Mouse (Mus musculus) MEL (cell line): ENCODE results near the gene Abhd2. TPM values are rescaled to one million over a fixed set of nuclear protein-coding genes. Genes with fewer than 3 reads are reported as not detected.

Source experiments
- DNase-seq: peaks from one replicate; pipeline ENCODE4 v3.0.0; 2011; ENCODE audit warnings: low read depth, low spot score
- H3K27ac ChIP-seq: 2 replicates; pipeline ENCODE4 v1.5.1; 2012; ENCODE audit warnings: low read depth, mild to moderate bottlenecking, control low read depth, low read length, moderate library complexity; ENCODE audit not compliant: control insufficient read depth
- H3K27me3 ChIP-seq, 2 experiments: fragments of 150-350 bp in 1 of 2; sonication (generic) in 1 of 2; 2 replicates each; pipeline ENCODE4 v1.6.1; 2012; ENCODE audit warnings: low read length in 2 of 2, mild to moderate bottlenecking in 2 of 2, improper control_type of control experiment in 1 of 2, moderate library complexity in 1 of 2; ENCODE audit not compliant: insufficient read depth in 2 of 2, control insufficient read depth in 1 of 2
- H3K36me3 ChIP-seq, 2 experiments: 2 replicates each; pipeline ENCODE4 v1.6.1; 2012 to 2014; ENCODE audit warnings: low read length in 2 of 2, improper control_type of control experiment in 1 of 2, inconsistent platforms in 1 of 2, mild to moderate bottlenecking in 1 of 2; ENCODE audit not compliant: insufficient read depth in 2 of 2, control insufficient read depth in 1 of 2
- H3K4me1 ChIP-seq, 2 experiments: fragments of 150-350 bp in 1 of 2; sonication (generic) in 1 of 2; 2 replicates each; pipeline ENCODE4 v1.6.1; 2012; ENCODE audit warnings: low read length in 2 of 2, improper control_type of control experiment in 1 of 2, mild to moderate bottlenecking in 1 of 2; ENCODE audit not compliant: insufficient read depth in 2 of 2, control insufficient read depth in 1 of 2
- H3K4me3 ChIP-seq, 2 experiments: fragments of 150-350 bp in 1 of 2; sonication (generic) in 1 of 2; 2 replicates each; pipeline ENCODE4 v1.5.1; 2012; ENCODE audit warnings: low read depth in 2 of 2, low read length in 2 of 2, mild to moderate bottlenecking in 2 of 2, moderate library complexity in 2 of 2, control low read depth in 1 of 2, improper control_type of control experiment in 1 of 2; ENCODE audit not compliant: control insufficient read depth in 1 of 2, insufficient read depth in 1 of 2
- H3K79me2 ChIP-seq: 2 replicates; pipeline ENCODE4 v1.6.1; 2012; ENCODE audit warnings: mild to moderate bottlenecking, low read length, moderate library complexity; ENCODE audit not compliant: control insufficient read depth, poor library complexity, insufficient read depth
- H3K9ac ChIP-seq: 2 replicates; pipeline ENCODE4 v1.6.1; 2012; ENCODE audit warnings: low read depth, mild to moderate bottlenecking, control low read depth, low read length, moderate library complexity; ENCODE audit not compliant: control insufficient read depth, poor library complexity, severe bottlenecking
- H3K9me3 ChIP-seq: fragments of 150-350 bp; sonication (generic); replicated peaks from 2 replicates; pipeline ENCODE4 v1.6.1; 2012; ENCODE audit warnings: mild to moderate bottlenecking, low read length, improper control_type of control experiment, moderate library complexity; ENCODE audit not compliant: insufficient read depth
- BHLHE40 ChIP-seq: IDR thresholded peaks from 2 replicates; pipeline ENCODE4 v1.6.1; 2012; ENCODE audit warnings: low read depth, mild to moderate bottlenecking, inconsistent platforms, low read length, improper control_type of control experiment, borderline replicate concordance
- CTCF ChIP-seq, 3 experiments: IDR thresholded peaks in 2 of 3; conservative IDR thresholded peaks in 1 of 3; 2 replicates each; pipeline ENCODE4 v1.5.1; 2011 to 2012; ENCODE audit warnings: low read length in 3 of 3, low read depth in 2 of 3, mild to moderate bottlenecking in 2 of 3, improper control_type of control experiment in 1 of 3, inconsistent platforms in 1 of 3, mixed read lengths in 1 of 3, moderate library complexity in 1 of 3; ENCODE audit not compliant: control insufficient read depth in 1 of 3, insufficient read depth in 1 of 3, poor library complexity in 1 of 3, severe bottlenecking in 1 of 3
- E2F4 ChIP-seq: IDR thresholded peaks from 2 replicates; pipeline ENCODE4 v1.6.1; 2011; ENCODE audit warnings: low read depth, low read length, improper control_type of control experiment, borderline replicate concordance
- ELF1 ChIP-seq: IDR thresholded peaks from 2 replicates; pipeline ENCODE4 v1.6.1; 2014; ENCODE audit warnings: low read depth, mild to moderate bottlenecking, inconsistent platforms, low read length, improper control_type of control experiment, moderate library complexity
- EP300 ChIP-seq, 2 experiments: IDR thresholded peaks; 2 replicates each; pipeline ENCODE4 v1.6.1; 2011; ENCODE audit warnings: improper control_type of control experiment in 2 of 2, low read length in 2 of 2, low read depth in 1 of 2, mild to moderate bottlenecking in 1 of 2
- KAT2A ChIP-seq: conservative IDR thresholded peaks from 2 replicates; pipeline ENCODE4 v1.6.1; 2012; ENCODE audit warnings: low read depth, low read length, improper control_type of control experiment, inconsistent platforms
- MAZ ChIP-seq: IDR thresholded peaks from 2 replicates; pipeline ENCODE4 v1.6.1; 2012; ENCODE audit warnings: low read depth, mild to moderate bottlenecking, inconsistent platforms, low read length, improper control_type of control experiment
- MEF2A ChIP-seq: IDR thresholded peaks from 2 replicates; pipeline ENCODE4 v1.6.1; 2014; ENCODE audit warnings: low read depth, mild to moderate bottlenecking, inconsistent platforms, low read length, improper control_type of control experiment; ENCODE audit not compliant: poor library complexity, insufficient replicate concordance, severe bottlenecking; ENCODE audit errors: extremely low read depth
- MXI1 ChIP-seq: IDR thresholded peaks from 2 replicates; pipeline ENCODE4 v1.6.1; 2011; ENCODE audit warnings: mild to moderate bottlenecking, low read depth, low read length, improper control_type of control experiment
- NRF1 ChIP-seq: IDR thresholded peaks from 2 replicates; pipeline ENCODE4 v1.6.1; 2014; ENCODE audit warnings: low read depth, mild to moderate bottlenecking, inconsistent platforms, low read length, improper control_type of control experiment, moderate library complexity; ENCODE audit not compliant: poor library complexity, insufficient read depth, severe bottlenecking
- RCOR1 ChIP-seq: IDR thresholded peaks from 2 replicates; pipeline ENCODE4 v1.6.1; 2012; ENCODE audit warnings: low read depth, mild to moderate bottlenecking, inconsistent platforms, low read length, improper control_type of control experiment
- SIN3A ChIP-seq: IDR thresholded peaks from 2 replicates; pipeline ENCODE4 v1.6.1; 2012; ENCODE audit warnings: low read length, improper control_type of control experiment, inconsistent platforms
- TAL1 ChIP-seq: IDR thresholded peaks from 2 replicates; pipeline ENCODE4 v1.6.1; 2012; ENCODE audit warnings: mild to moderate bottlenecking, inconsistent platforms, low read length, moderate library complexity, mixed read lengths
- TBP ChIP-seq: IDR thresholded peaks from 2 replicates; pipeline ENCODE4 v1.8.0; 2011; ENCODE audit warnings: low read depth, low read length, improper control_type of control experiment
- UBTF ChIP-seq: IDR thresholded peaks from 2 replicates; pipeline ENCODE4 v1.6.1; 2012; ENCODE audit warnings: low read depth, mild to moderate bottlenecking, inconsistent platforms, low read length, improper control_type of control experiment, moderate library complexity, borderline replicate concordance; ENCODE audit not compliant: insufficient read depth
- ZC3H11A ChIP-seq: IDR thresholded peaks from 2 replicates; pipeline ENCODE4 v1.6.1; 2012; ENCODE audit warnings: low read depth, mild to moderate bottlenecking, inconsistent platforms, low read length, improper control_type of control experiment
- ZKSCAN1 ChIP-seq: IDR thresholded peaks from 2 replicates; pipeline ENCODE4 v1.6.1; 2012; ENCODE audit warnings: low read depth, mild to moderate bottlenecking, inconsistent platforms, low read length, improper control_type of control experiment, moderate library complexity
- polyA plus RNA-seq, 2 experiments: library from polyadenylated mRNA; stranded (reverse) in 1 of 2; unstranded in 1 of 2; fragments of >175 nt in 1 of 2; fragments of >200 nt in 1 of 2; gene quantifications; 2 replicates each; pipeline versions ENCODE4 v1.2.1 to v1.2.4; 2012; ENCODE audit warnings: low replicate concordance in 2 of 2, low read depth in 1 of 2; ENCODE audit not compliant: insufficient read length in 2 of 2, insufficient read depth in 1 of 2, missing spikeins in 1 of 2
- total RNA-seq: library from RNA; depleted of rRNA; stranded (reverse); fragments of 300-350 nt; gene quantifications from 2 replicates; pipeline ENCODE4 v1.2.3, GENCODE M21; 2012

Abhd2 gene
- total and polyA plus RNA-seq, 3 experiments = 13.6 to 32.0 TPM; not detected in 1

DNA sequence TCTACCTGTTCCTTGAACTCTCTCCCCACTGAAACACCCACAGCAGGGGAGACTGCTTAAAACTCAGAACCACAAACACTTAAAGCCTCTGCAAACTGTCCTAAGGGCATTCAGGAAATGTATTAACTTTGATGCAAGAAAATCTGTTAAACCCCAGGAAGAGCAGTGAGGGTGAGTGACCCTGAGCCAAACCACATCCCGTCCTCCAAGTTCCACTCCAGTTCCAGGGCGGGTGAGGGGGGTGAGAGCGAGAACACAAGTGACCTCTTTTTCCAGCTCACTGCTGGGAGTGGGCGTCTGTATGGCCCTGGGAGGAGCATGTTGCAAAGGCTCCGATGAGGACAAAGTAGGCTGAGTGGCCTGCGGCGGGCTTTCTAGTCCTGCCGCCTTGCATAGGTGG, 10.5 kb upstream of the Abhd2 start:
- H3K9ac ChIP-seq = no peak overlapping the region
- TF ChIP-seq NRF1 (no peak), ZKSCAN1 (no peak)
- TF ChIP-seq, all 39 proteins: peak for 0
- Histone ChIP-seq H3K27me3 (0 out of 4 replicates have a peak, but pooled peaks cover 0 to 1% of the 10 kb centered on the region in 2 experiments), H3K27ac (no peak overlapping the region), H3K36me3 (peaks cover 0 to 6% of the 10 kb centered on the region in 2 experiments; a peak in 2 of 4 replicates), H3K4me3 (no peak overlapping the region), H3K9me3 (no peaks in the 10 kb centered on the region), H3K79me2 (no peaks in the 10 kb centered on the region), H3K4me1 (peaks cover 2 to 4% of the 10 kb centered on the region in 2 experiments)
- no peak for DNase-seq

DNA sequence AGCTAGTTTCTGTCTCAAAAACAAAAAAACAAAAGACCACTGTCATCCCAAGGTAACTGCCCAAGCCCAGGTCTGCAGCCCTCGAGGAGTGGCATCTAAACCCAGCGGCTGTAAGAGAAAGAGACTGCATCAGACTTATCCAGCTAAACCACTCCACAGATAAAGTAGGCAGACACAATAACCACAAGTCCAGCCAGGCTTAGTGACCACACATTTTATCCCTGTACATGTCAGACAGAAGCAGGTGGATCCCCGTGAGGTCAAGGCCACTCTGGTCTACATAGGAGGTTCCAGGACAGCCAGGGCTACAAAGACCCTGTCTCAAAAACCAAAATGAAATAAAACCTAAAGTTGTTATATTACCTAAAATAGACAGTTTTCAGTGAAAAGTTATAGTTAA, 9.2 kb upstream of the Abhd2 start:
- 0 out of 4 replicates have a peak, but pooled peaks cover 0 to 1% of the 10 kb centered on the region in 2 experiments for H3K27me3 ChIP-seq
- no peak overlapping the region for H3K4me3 ChIP-seq
- H3K4me1 ChIP-seq = peaks cover 9 to 10% of the 10 kb centered on the region in 2 experiments

DNA sequence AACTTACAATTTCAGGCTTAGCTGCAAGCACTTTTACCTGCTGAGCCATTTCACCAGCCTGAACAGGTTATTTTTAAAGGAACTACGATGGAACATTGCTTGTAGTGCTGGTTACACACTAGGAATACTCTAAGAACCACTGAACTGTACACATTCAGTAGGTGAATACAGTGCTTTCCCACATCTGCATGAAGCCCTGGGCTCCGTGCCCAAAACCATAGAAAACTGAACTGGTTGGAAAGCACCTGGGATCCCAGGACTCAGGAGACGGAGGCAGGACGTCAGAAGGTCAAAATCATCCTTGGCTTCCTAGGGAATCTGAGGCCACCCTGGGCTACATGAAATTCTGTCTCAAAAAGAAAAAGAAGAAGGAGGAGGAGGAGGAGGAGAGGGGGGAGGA, 6.8 kb upstream of the Abhd2 start:
- no peak for TF ChIP-seq MEF2A
- no peak for TF ChIP-seq BHLHE40
- TF ChIP-seq RCOR1 = no peak
- no peak for TF ChIP-seq KAT2A
- Histone ChIP-seq H3K4me3 (no peak overlapping the region), H3K9me3 (no peaks in the 10 kb centered on the region), H3K36me3 (peaks cover 0 to 39% of the 10 kb centered on the region in 2 experiments; a peak in 2 of 4 replicates), H3K27me3 (0 out of 4 replicates have a peak, but pooled peaks cover 0 to 1% of the 10 kb centered on the region in 2 experiments), H3K9ac (no peak overlapping the region), H3K4me1 (peaks cover 20 to 32% of the 10 kb centered on the region in 2 experiments), H3K27ac (no peak overlapping the region), H3K79me2 (no peaks in the 10 kb centered on the region)
- DNase-seq = no peak

More for the DNA sequence above, 9.2 kb upstream of the Abhd2 start:
- Histone ChIP-seq H3K27ac (no peak overlapping the region), H3K79me2 (no peaks in the 10 kb centered on the region), H3K9me3 (no peaks in the 10 kb centered on the region), H3K36me3 (peaks cover 0 to 19% of the 10 kb centered on the region in 2 experiments; a peak in 2 of 4 replicates), H3K9ac (no peak overlapping the region)
- TF ChIP-seq UBTF (no peak), NRF1 (no peak), TBP (no peak), SIN3A (no peak), E2F4 (no peak), TAL1 (no peak), CTCF (IDR thresholded peaks at IDR 0.05 in 2 of 3, conservative IDR thresholded peaks at IDR 0.05 in 1 of 3; ENCODE audit: control insufficient read depth in 1 of 3, insufficient read depth in 1 of 3, low read depth in 2 of 3, low read length in 3 of 3, poor library complexity in 1 of 3, severe bottlenecking in 1 of 3) (no peak), MAZ (no peak), KAT2A (no peak), ZC3H11A (no peak), ELF1 (no peak), RCOR1 (no peak), MEF2A (no peak), EP300 (IDR thresholded peaks at IDR 0.05; ENCODE audit: low read depth in 1 of 2, low read length in 2 of 2) (no peak), MXI1 (no peak)
- no peak for DNase-seq
